Mouse (Mus musculus): ENCODE measurements around the gene Peli3.
"Not testable (repeated sequence)": the region's sequence is repeated elsewhere in the genome, so short reads cannot be mapped to it uniquely, and the experiment has no call there.

Peli3 gene

GRCm38 (mm10) chr19:4942551-4943252 lies at the start of gene Peli3:
Gene Peli3 (minus strand): TSS chr19:4943127.
- DNase-seq (ENCODE audit: low read depth), result peak; percentile 94

- peak; percentile 63 for DNase-seq (ENCODE audit: low read depth)
These were observed 49.4 kb upstream of the Peli3 start for GRCm38 (mm10) chr19:4992371-4992770.

- DNase-seq (ENCODE audit: low read depth), result no peak
These were observed 47.8 kb upstream of the Peli3 start for GRCm38 (mm10) chr19:4990716-4991115.

GRCm38 (mm10) chr19:4990256-4990625 lies 47.3 kb upstream of the Peli3 start, which contains the start of gene Npas4:
Gene Npas4 (minus strand): TSS chr19:4990316.
- no peak for DNase-seq (ENCODE audit: low read depth)

- DNase-seq (ENCODE audit: low read depth), result no peak
These were observed 46.7 kb upstream of the Peli3 start for GRCm38 (mm10) chr19:4989434-4990255.

GRCm38 (mm10) chr19:4989013-4989412 lies 46.1 kb upstream of the Peli3 start:
- DNase-seq (ENCODE audit: low read depth), result peak; percentile 96

- peak; percentile 92 for DNase-seq (ENCODE audit: low read depth)
These were observed 38.8 kb upstream of the Peli3 start for GRCm38 (mm10) chr19:4981767-4982166.

- DNase-seq (ENCODE audit: low read depth), result peak; percentile 59
These were observed 25.3 kb upstream of the Peli3 start for GRCm38 (mm10) chr19:4968236-4968635.

GRCm38 (mm10) chr19:4961928-4962601 lies 19.1 kb upstream of the Peli3 start, which contains the start of gene Mrpl11:
Gene Mrpl11 (plus strand): TSS chr19:4962147.
- peak; percentile 98 for DNase-seq (ENCODE audit: low read depth)

GRCm38 (mm10) chr19:4948641-4949040 lies 5.7 kb upstream of the Peli3 start:
- DNase-seq (ENCODE audit: low read depth), result not testable (repeated sequence)

GRCm38 (mm10) chr19:4945540-4945939 lies 2.6 kb upstream of the Peli3 start:
- DNase-seq (ENCODE audit: low read depth), result no peak

- no peak for DNase-seq (ENCODE audit: low read depth)
These were observed 294 bp upstream of the Peli3 start for GRCm38 (mm10) chr19:4943253-4943588.

- peak; percentile 74 for DNase-seq (ENCODE audit: low read depth)
These were observed 5.2 kb downstream of the Peli3 start for GRCm38 (mm10) chr19:4937444-4938310.

- peak; percentile 64 for DNase-seq (ENCODE audit: low read depth)
These were observed 6.0 kb downstream of the Peli3 start for GRCm38 (mm10) chr19:4936896-4937295.

GRCm38 (mm10) chr19:4928781-4929180 lies 14.1 kb downstream of the Peli3 start:
- DNase-seq (ENCODE audit: low read depth), result peak; percentile 57

GRCm38 (mm10) chr19:4927904-4928531 lies 14.9 kb downstream of the Peli3 start, which contains the start of gene Dpp3:
Gene Dpp3 (minus strand): TSS chr19:4928287.
- peak; percentile 100 for DNase-seq (ENCODE audit: low read depth)

GRCm38 (mm10) chr19:4925121-4925860 lies 17.6 kb downstream of the Peli3 start:
- DNase-seq (ENCODE audit: low read depth), result no peak

GRCm38 (mm10) chr19:4919652-4920051 lies 23.3 kb downstream of the Peli3 start:
- no peak for DNase-seq (ENCODE audit: low read depth)

GRCm38 (mm10) chr19:4916827-4917226 lies 26.1 kb downstream of the Peli3 start:
- no peak for DNase-seq (ENCODE audit: low read depth)

GRCm38 (mm10) chr19:4915924-4916603 lies 26.9 kb downstream of the Peli3 start:
- no peak for DNase-seq (ENCODE audit: low read depth)
